Comparison of ENCODE assay signal across 15 mouse cellular contexts in genomic region chrX:146109907-146110306, GRCm38 (mm10).
"Had no signal": no experiment of that assay in that cellular context is flagged by ENCODE, and none has a peak within 500 bp of the region (broad histone marks: within the 10 kb centered on the region; RNA-seq: fewer than 3 reads in every experiment).

No protein-coding gene starts in this region.

- H3K4me2 ChIP-seq: neural tube, embryonic 12.5 days; neural tube, embryonic 13.5 days; stomach, embryonic 15.5 days had no signal

- H3K27me3 ChIP-seq: neural tube, embryonic 12.5 days; neural tube, embryonic 13.5 days; stomach, embryonic 15.5 days had no signal

- H3K36me3 ChIP-seq: neural tube, embryonic 12.5 days; neural tube, embryonic 13.5 days; stomach, embryonic 15.5 days had no signal

- DNase-seq: retina, postnatal 1 day; right cerebral cortex, adult 18-20 months; right cerebral cortex, postnatal 14 days; right cerebral cortex, postnatal 25 days; right cerebral cortex, postnatal 4 days; spleen, adult 18-20 months; thymus, adult 18-20 months; thymus, adult 2 months; thymus, postnatal 25 days; thymus, postnatal 36 days; thymus, postnatal 4 days had no signal

- H3K27ac ChIP-seq: neural tube, embryonic 12.5 days; neural tube, embryonic 13.5 days; stomach, embryonic 15.5 days; stomach, postnatal 0 days had no signal

- H3K9ac ChIP-seq: neural tube, embryonic 12.5 days; neural tube, embryonic 13.5 days; stomach, embryonic 15.5 days had no signal

- H3K4me1 ChIP-seq: neural tube, embryonic 12.5 days; neural tube, embryonic 13.5 days; stomach, embryonic 15.5 days had no signal

- H3K4me3 ChIP-seq: neural tube, embryonic 12.5 days; neural tube, embryonic 13.5 days; stomach, embryonic 15.5 days had no signal

- H3K9me3 ChIP-seq: neural tube, embryonic 12.5 days; neural tube, embryonic 13.5 days; stomach, embryonic 15.5 days had no signal
